Mouse (Mus musculus) G1E (cell line): Measurements from ENCODE around the gene Meis3. TPM values are rescaled to one million over a fixed set of nuclear protein-coding genes. Genes with fewer than 3 reads are reported as not detected.
A peak's percentile ranks its signal among the peaks of the same experiment; 100 is the strongest.

ENCODE experiments used
- ATAC-seq: 2 replicates; pipeline ENCODE4 v1.8.0; 2016; ENCODE audit warnings: mild to moderate bottlenecking; ENCODE audit not compliant: insufficient number of reproducible peaks, poor library complexity, low FRiP score, severe bottlenecking; ENCODE audit errors: extremely low read depth
- DNase-seq: peaks from one replicate; pipeline ENCODE4 v3.0.0; 2012; ENCODE audit warnings: low spot score
- H3K27me3 ChIP-seq: 2 replicates; pipeline ENCODE4 v1.6.1; 2012; ENCODE audit warnings: mild to moderate bottlenecking, low read length, inconsistent platforms; ENCODE audit not compliant: insufficient read depth
- H3K36me3 ChIP-seq: replicated peaks from 2 replicates; pipeline ENCODE3; 2012; ENCODE audit warnings: mild to moderate bottlenecking, inconsistent platforms
- H3K4me1 ChIP-seq: 2 replicates; pipeline ENCODE4 v1.6.1; 2012; ENCODE audit warnings: low read depth, low read length, inconsistent platforms, mixed read lengths; ENCODE audit not compliant: insufficient read depth
- H3K4me3 ChIP-seq: 2 replicates; pipeline ENCODE4 v1.5.1; 2012; ENCODE audit warnings: low read depth, mild to moderate bottlenecking, inconsistent platforms, low read length, moderate library complexity, mixed read lengths
- H3K9me3 ChIP-seq: replicated peaks from 2 replicates; pipeline ENCODE4 v1.6.1; 2012; ENCODE audit warnings: inconsistent platforms
- CTCF ChIP-seq: IDR thresholded peaks from 2 replicates; pipeline ENCODE4 v1.5.1; 2012; ENCODE audit warnings: low read depth, low read length, inconsistent platforms, mixed read lengths
- GATA1 ChIP-seq: IDR thresholded peaks from 2 replicates; pipeline ENCODE4 v1.6.1; 2012; ENCODE audit warnings: borderline replicate concordance, low read length, inconsistent platforms, mixed read lengths
- GATA2 ChIP-seq: IDR thresholded peaks from 2 replicates; pipeline ENCODE4 v1.6.1; 2012; ENCODE audit warnings: low read depth, low read length, inconsistent platforms, borderline replicate concordance
- POLR2AphosphoS5 ChIP-seq: IDR thresholded peaks from 2 replicates; pipeline ENCODE4 v1.6.1; 2012; ENCODE audit warnings: low read depth, low read length, inconsistent platforms; ENCODE audit not compliant: insufficient replicate concordance
- TAL1 ChIP-seq: conservative IDR thresholded peaks from 2 replicates; pipeline ENCODE4 v1.6.1; 2012; ENCODE audit warnings: low read depth, low read length, inconsistent platforms, mixed read lengths
- polyA plus RNA-seq: library from polyadenylated mRNA; stranded (reverse); fragments of >175 nt; gene quantifications from 2 replicates; pipeline ENCODE4 v1.2.3, GENCODE M21; 2012
- total RNA-seq, 2 experiments: library from RNA; stranded (forward) in 1 of 2; stranded (reverse) in 1 of 2; fragments of 200-1000 nt in 1 of 2; fragments of >200 nt in 1 of 2; fragmentation: Nextera tagmentation in 1 of 2; gene quantifications; 2 replicates each; pipeline ENCODE4 v1.2.3; 2014 to 2017

Meis3 gene
- total RNA-seq (2014; fragmentation: Nextera tagmentation) (0.60 and 3.6 TPM in 2 replicates), total RNA-seq (2017) (1.9 and 2.2 TPM in 2 replicates), polyA plus RNA-seq (1.8 and 2.6 TPM in 2 replicates)

DNA sequence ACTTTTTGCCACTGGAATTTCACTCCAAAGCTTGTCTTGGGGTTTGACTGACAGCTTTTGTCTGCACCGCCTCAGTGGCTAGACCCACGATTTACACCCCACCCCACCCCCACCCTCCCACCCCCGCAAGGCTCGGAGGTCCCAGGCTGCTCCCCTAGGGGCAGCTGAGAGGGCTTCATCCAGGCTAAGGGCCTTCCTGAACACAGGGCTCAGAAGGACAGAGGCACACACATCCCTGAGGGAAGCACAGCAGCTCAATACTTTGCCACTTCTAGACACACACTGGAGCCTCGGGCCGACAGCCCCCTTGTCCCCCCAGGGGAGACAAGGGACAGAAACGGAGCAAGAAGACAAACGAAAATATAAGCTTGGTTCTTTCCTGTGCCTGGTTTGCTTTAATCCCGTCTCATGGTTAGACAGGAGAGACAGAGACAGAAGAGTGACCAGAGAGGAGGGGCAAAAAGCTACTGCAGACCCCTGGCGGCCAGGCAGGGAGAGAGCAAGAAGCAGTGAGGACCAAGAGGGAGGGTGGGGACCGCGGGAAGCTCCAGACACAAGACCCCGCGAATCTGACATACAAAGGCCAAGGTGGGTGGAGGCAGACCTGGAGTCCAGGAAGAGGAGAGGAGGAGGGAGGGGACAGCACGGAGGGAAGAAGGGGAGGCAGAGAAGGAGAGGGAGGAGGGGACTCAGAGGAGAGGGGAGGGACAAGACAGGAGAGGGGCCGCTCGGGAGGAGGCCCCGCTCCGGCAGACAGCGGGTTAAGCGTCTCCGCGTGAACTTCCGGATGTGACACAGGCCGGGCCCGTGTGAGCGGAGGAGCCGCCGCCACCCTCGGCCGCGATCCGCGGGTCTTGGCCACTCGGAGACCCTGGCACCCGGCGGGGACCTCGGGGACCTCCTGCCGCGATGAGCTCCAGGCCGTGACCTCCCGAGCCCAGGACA, at the start of gene Meis3:
Gene Meis3 (plus strand): TSS at position 494 of the 945 bp plus-strand sequence.
- peaks cover 33% of the 10 kb centered on the region for H3K27me3 ChIP-seq
- TF ChIP-seq CTCF (no peak), TAL1 (no peak), POLR2AphosphoS5 (no peak)
- peaks cover 13% of the 10 kb centered on the region for H3K4me1 ChIP-seq
- peak within 1 kb of the TSS; percentile 66 for H3K4me3 ChIP-seq
- no peak for DNase-seq
- H3K36me3 ChIP-seq, result no peaks in the 10 kb centered on the region
- no peaks in the 10 kb centered on the region for H3K9me3 ChIP-seq
- ATAC-seq, result peak; percentile 66

DNA sequence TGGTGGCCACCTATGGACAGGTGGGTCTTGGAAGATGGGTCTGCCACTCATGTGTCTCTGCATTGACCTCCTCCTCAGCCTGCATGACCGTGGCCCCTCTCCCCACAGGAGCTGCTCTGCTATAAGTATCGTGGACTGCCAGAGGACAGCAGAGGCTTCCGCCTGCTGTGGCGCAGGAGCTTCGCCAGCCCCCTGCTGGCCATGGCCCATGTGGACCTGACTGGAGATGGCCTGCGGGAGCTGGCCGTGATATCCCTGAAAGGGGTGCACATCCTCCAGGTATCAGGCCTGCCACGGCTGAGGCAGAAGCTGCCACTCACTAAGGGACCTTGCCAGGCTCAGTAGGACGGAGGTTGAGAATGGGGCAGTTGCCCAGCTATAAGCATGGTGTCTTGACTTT, 49.1 kb upstream of the Meis3 start:
- H3K4me3 ChIP-seq, result no peak overlapping the region
- DNase-seq, result no peak
- H3K36me3 ChIP-seq, result peaks cover 72% of the 10 kb centered on the region
- TF ChIP-seq TAL1 (no peak), POLR2AphosphoS5 (no peak), GATA1 (no peak), CTCF (no peak)
- H3K27me3 ChIP-seq, result peaks cover 6% of the 10 kb centered on the region
- ATAC-seq, result no peak
- H3K9me3 ChIP-seq, result no peaks in the 10 kb centered on the region
- H3K4me1 ChIP-seq, result peaks cover 16% of the 10 kb centered on the region

DNA sequence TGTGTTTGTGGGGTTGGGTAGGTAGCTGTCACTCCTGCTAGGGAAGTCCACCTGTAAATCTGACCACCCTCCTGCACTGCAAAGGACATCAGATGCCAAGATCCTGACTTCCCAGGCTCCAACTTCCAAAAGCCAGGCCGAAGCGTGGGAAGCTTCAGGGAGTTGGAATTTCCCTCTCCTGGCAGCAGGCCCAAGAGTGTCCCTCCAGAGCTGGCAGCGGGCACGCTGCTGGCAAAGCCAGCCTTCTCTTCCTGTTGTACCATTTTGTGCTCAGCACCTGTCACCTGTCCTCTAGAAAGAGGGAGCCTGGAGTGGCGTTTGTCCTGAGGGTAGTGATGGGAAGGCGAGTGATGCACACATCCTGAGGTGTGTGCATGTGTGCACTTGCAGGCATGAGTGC, 46.5 kb upstream of the Meis3 start:
- ATAC-seq (no peak), DNase-seq (no peak)
- peaks cover 21% of the 10 kb centered on the region for H3K4me1 ChIP-seq
- no peaks in the 10 kb centered on the region for H3K9me3 ChIP-seq
- TF ChIP-seq CTCF, result no peak
- TF ChIP-seq TAL1, result no peak
- no peak for TF ChIP-seq GATA1
- no peak for TF ChIP-seq GATA2
- no peak for TF ChIP-seq POLR2AphosphoS5
- peaks cover 22% of the 10 kb centered on the region for H3K27me3 ChIP-seq
- H3K36me3 ChIP-seq, result peaks cover 55% of the 10 kb centered on the region
- H3K4me3 ChIP-seq, result no peak overlapping the region

DNA sequence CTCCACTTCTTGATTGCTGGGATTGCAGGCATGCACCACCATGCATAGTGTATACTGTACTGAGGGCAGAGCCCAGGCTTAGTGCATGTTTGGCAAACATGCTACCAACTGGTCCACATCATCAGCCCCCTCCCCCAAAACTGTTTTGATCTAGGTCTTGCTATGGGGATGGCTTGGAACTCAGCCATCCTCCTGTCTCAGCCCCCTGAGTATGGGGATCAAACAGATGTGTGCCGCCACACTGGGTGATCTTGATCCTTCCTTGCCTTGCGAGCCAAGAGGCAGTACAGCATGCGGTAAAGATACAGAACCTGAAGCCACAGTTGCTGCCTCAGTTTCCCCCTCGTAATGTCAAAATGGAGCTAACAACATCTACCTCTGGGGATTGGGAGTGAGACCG, 46.0 kb upstream of the Meis3 start:
- TF ChIP-seq GATA1 (no peak), CTCF (no peak), TAL1 (no peak), POLR2AphosphoS5 (no peak), GATA2 (no peak)
- DNase-seq (no peak), ATAC-seq (no peak)
- Histone ChIP-seq H3K4me3 (no peak overlapping the region), H3K27me3 (peaks cover 26% of the 10 kb centered on the region), H3K36me3 (peaks cover 50% of the 10 kb centered on the region), H3K9me3 (no peaks in the 10 kb centered on the region), H3K4me1 (peaks cover 21% of the 10 kb centered on the region)

DNA sequence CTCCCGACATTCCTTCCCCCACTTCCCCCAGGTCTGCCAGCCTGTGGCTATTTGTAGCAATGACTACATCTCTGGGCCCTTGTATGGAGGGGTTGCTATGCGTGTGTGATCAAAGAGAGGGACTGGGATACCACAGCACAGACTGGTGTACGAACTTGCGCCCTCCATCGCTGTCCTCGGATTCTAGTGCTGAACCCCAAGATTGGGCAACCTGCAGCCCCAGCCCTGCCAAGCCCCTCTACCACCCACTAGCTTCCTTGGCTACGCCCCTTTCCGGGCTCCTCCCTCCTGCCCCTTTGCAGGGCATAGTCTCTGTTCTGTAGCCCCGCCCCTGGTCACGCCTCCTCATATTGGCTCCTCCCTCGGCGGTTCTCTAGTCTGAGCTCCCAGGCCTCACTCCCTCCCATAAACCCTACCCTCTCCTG, 45.5 kb upstream of the Meis3 start, which contains the start of gene Slc8a2:
Gene Slc8a2 (plus strand): TSS at position 406 of the 425 bp plus-strand sequence.
- no peaks in the 10 kb centered on the region for H3K9me3 ChIP-seq
- peaks cover 45% of the 10 kb centered on the region for H3K36me3 ChIP-seq
- DNase-seq (no peak), ATAC-seq (peak; percentile 22; the same call in 1 of the 2 replicates)
- TF ChIP-seq GATA2, result no peak
- no peak for TF ChIP-seq TAL1
- TF ChIP-seq POLR2AphosphoS5, result no peak
- TF ChIP-seq GATA1, result no peak
- TF ChIP-seq CTCF, result no peak
- H3K4me3 ChIP-seq, result peak within 1 kb of the TSS; percentile 28; the same call in 1 of the 2 replicates
- H3K27me3 ChIP-seq, result peaks cover 29% of the 10 kb centered on the region
- peaks cover 21% of the 10 kb centered on the region for H3K4me1 ChIP-seq

DNA sequence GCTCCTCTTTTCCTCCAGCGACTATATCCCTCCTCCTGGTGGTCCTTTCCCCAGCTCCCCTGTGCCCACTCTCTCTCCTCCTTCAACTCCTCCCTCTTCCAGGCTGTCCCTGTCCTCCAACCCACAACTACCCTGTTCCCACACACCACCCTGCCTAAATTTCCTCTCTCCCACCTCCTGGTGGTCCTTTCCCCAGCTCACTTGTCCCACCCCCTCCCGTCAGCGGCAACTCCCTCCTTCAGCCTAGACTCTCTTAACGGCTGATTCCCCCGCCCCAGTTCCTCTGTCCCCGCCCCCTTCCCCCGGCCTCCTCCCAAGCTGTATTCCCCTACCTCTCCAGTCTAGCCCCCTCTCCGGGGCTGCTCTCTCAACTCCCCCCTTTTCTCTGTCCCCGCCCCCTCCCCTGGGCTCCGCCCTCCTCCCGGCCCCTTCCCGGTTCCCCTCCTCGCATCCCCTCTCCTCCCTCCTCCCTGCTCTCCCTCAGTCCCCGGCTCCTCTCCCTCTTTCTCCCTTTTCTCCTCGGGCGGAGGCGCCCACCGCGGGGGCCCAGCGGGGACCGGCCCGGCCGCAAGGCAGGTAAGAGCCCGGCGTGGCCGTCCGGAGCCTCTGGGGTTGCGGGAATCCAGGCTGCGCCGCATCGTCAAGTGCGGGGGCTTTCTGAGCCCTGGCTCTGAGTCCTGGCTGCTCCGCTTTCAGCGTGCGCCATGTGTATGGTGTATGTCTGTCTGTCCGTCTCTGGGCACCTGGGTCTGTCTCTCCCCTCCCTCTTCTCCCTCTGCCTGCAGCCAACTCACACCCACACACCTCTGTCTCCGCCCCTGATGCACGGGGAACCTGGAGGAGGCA, 44.8 kb upstream of the Meis3 start:
- H3K36me3 ChIP-seq, result peaks cover 38% of the 10 kb centered on the region
- H3K4me3 ChIP-seq, result peak overlapping the region; percentile 28; the same call in 1 of the 2 replicates
- TF ChIP-seq TAL1, result no peak
- TF ChIP-seq POLR2AphosphoS5, result no peak
- no peak for TF ChIP-seq GATA2
- no peak for TF ChIP-seq GATA1
- TF ChIP-seq CTCF, result no peak
- ATAC-seq, result no peak
- H3K4me1 ChIP-seq, result peaks cover 21% of the 10 kb centered on the region
- no peaks in the 10 kb centered on the region for H3K9me3 ChIP-seq
- DNase-seq, result no peak
- H3K27me3 ChIP-seq, result peaks cover 29% of the 10 kb centered on the region
